Comparison of ENCODE assay signal across 8 mouse cellular contexts in genomic region chr14:31129326-31130235, GRCm38 (mm10). TPM values are rescaled to one million over a fixed set of nuclear protein-coding genes. Genes with fewer than 3 reads are reported as not detected.
A peak's percentile ranks its signal among the peaks of the same experiment; 100 is the strongest.
DNase-seq lines count a peak whose midpoint lies in the region; ATAC-seq and TF ChIP-seq lines count a peak whose summit lies in the region.

No protein-coding gene starts in this region.

- no peak for TF ChIP-seq CTCF in cortical plate, adult 2 months (IDR thresholded peaks at IDR 0.05; ENCODE audit: extremely low read depth, insufficient read depth, low read length)

- WGBS in kidney, embryonic 16.5 days = 66% methylated on average over 15 of the region's 15 CpGs
- WGBS in hindbrain, embryonic 11.5 days = 70% methylated on average over 15 of the region's 15 CpGs
- 70% methylated on average over 15 of the region's 15 CpGs for WGBS in midbrain, embryonic 11.5 days

- no peaks in the 10 kb centered on the region for H3K9me3 ChIP-seq in kidney, embryonic 16.5 days (ENCODE audit: low read length)
- H3K9me3 ChIP-seq in hindbrain, embryonic 11.5 days (ENCODE audit: control insufficient read depth, low read length) = no peaks in the 10 kb centered on the region
- no peaks in the 10 kb centered on the region for H3K9me3 ChIP-seq in midbrain, embryonic 11.5 days (ENCODE audit: control insufficient read depth, low read length)

- TF ChIP-seq POLR2A in cortical plate, adult 2 months (IDR thresholded peaks at IDR 0.05; ENCODE audit: extremely low read depth, insufficient read depth, low read length) = no peak

- H3K9ac ChIP-seq in kidney, embryonic 16.5 days (replicated peaks; ENCODE audit: low read length) = 0 out of 2 replicates have a peak overlapping the region, but pooled peaks have one; percentile 94
- no peak overlapping the region for H3K9ac ChIP-seq in hindbrain, embryonic 11.5 days (ENCODE audit: low read depth, low read length)
- H3K9ac ChIP-seq in midbrain, embryonic 11.5 days (ENCODE audit: low read length) = peak overlapping the region; percentile 97

- peak overlapping the region; percentile 95 for H3K27ac ChIP-seq in kidney, embryonic 16.5 days (ENCODE audit: low read length)
- H3K27ac ChIP-seq in cortical plate, adult 2 months (ENCODE audit: insufficient read depth, low read length) = no peak overlapping the region
- H3K27ac ChIP-seq in hindbrain, embryonic 11.5 days (ENCODE audit: low read depth, low read length) = peak overlapping the region; percentile 89
- H3K27ac ChIP-seq in midbrain, embryonic 11.5 days (ENCODE audit: low read depth, low read length) = peak overlapping the region; percentile 90

- intact Hi-C loops in left cerebral cortex, postnatal 4 days (cut with DNase I) = no loop called here

- H3K4me1 ChIP-seq in kidney, embryonic 16.5 days (ENCODE audit: insufficient read depth, low read length) = peaks cover 71% of the 10 kb centered on the region
- H3K4me1 ChIP-seq in cortical plate, adult 2 months (ENCODE audit: control insufficient read depth, insufficient read depth, low read length) = peaks cover 2% of the 10 kb centered on the region
- H3K4me1 ChIP-seq in hindbrain, embryonic 11.5 days (replicated peaks; ENCODE audit: control insufficient read depth, insufficient read depth, low read length) = peaks cover 9% of the 10 kb centered on the region; the same call in 1 of the 2 replicates
- peaks cover 30% of the 10 kb centered on the region for H3K4me1 ChIP-seq in midbrain, embryonic 11.5 days (ENCODE audit: control insufficient read depth, insufficient read depth, low read length)

- DNase-seq in kidney, postnatal 25 days = no peak
- no peak for DNase-seq in hindbrain, embryonic 11.5 days (ENCODE audit: low spot score)
- DNase-seq in midbrain, embryonic 11.5 days (ENCODE audit: low spot score, missing footprints) = no peak
- no peak for DNase-seq in layer of hippocampus, adult 8-10 months (ENCODE audit: low spot score in 2 of 2)
- DNase-seq in left cerebral cortex, postnatal 4 days = no peak
- no peak for DNase-seq in embryo, embryonic 11 days

- peak overlapping the region; percentile 88 for H3K4me3 ChIP-seq in kidney, embryonic 16.5 days (ENCODE audit: low read length)
- H3K4me3 ChIP-seq in cortical plate, adult 2 months (ENCODE audit: insufficient read depth, low read length) = peak overlapping the region; percentile 90
- H3K4me3 ChIP-seq in hindbrain, embryonic 11.5 days (ENCODE audit: low read depth, low read length) = peak overlapping the region; percentile 86; the same call in 1 of the 2 replicates
- peak overlapping the region; percentile 4; the same call in 1 of the 2 replicates for H3K4me3 ChIP-seq in midbrain, embryonic 11.5 days (ENCODE audit: low read depth, low read length)

- no peak for ATAC-seq in kidney, embryonic 16.5 days (ENCODE audit: low FRiP score, low TSS enrichment)
- no peak for ATAC-seq in hindbrain, embryonic 11.5 days (ENCODE audit: low FRiP score)
- ATAC-seq in midbrain, embryonic 11.5 days (ENCODE audit: low FRiP score) = no peak

- peak overlapping the region; percentile 91 for H3K4me2 ChIP-seq in kidney, embryonic 16.5 days (replicated peaks; ENCODE audit: low read depth, low read length)
- H3K4me2 ChIP-seq in hindbrain, embryonic 11.5 days (replicated peaks; ENCODE audit: low read depth, low read length) = no peak overlapping the region; the same call in 1 of the 2 replicates
- peak overlapping the region; percentile 85 for H3K4me2 ChIP-seq in midbrain, embryonic 11.5 days

- 0 out of 2 replicates have a peak, but pooled peaks cover under 1% of the 10 kb centered on the region for H3K36me3 ChIP-seq in kidney, embryonic 16.5 days (ENCODE audit: insufficient read depth, low read length)
- H3K36me3 ChIP-seq in hindbrain, embryonic 11.5 days (ENCODE audit: control insufficient read depth, insufficient read depth, low read length) = no peaks in the 10 kb centered on the region
- H3K36me3 ChIP-seq in midbrain, embryonic 11.5 days (ENCODE audit: control insufficient read depth, insufficient read depth, low read length) = no peaks in the 10 kb centered on the region; the same call in 1 of the 2 replicates

- H3K27me3 ChIP-seq in kidney, embryonic 16.5 days (ENCODE audit: insufficient read depth, low read length) = no peaks in the 10 kb centered on the region
- no peaks in the 10 kb centered on the region for H3K27me3 ChIP-seq in hindbrain, embryonic 11.5 days (ENCODE audit: control insufficient read depth, insufficient read depth, low read length)
- H3K27me3 ChIP-seq in midbrain, embryonic 11.5 days (ENCODE audit: control insufficient read depth, insufficient read depth, low read length) = no peaks in the 10 kb centered on the region

RNA-seq across cellular contexts. Expression of gene Smim4, which starts 0.8 kb away (rescaled TPM):
- 105 and 109 TPM in 2 replicates for polyA plus RNA-seq in kidney, embryonic 16.5 days (2015; fragmentation: Nextera tagmentation; extraction: Ambion mirVana)
- 26.7 and 28.4 TPM in 2 replicates for polyA plus RNA-seq in cortical plate, adult 2 months (2012; rRNA removed)
- 58.7 and 65.0 TPM in 2 replicates for polyA plus RNA-seq in hindbrain, embryonic 11.5 days (2014; fragmentation: Nextera tagmentation; extraction: Ambion mirVana)
- 54.7 and 56.2 TPM in 2 replicates for polyA plus RNA-seq in midbrain, embryonic 11.5 days (2014; fragmentation: Nextera tagmentation; extraction: Ambion mirVana)
- 10 to 100 TPM; 19.5 to 43.1 (median 26.7) TPM for total RNA-seq in layer of hippocampus, adult 8-10 months (2022)
- 10 to 100 TPM; 24.8 to 25.7 TPM for total RNA-seq in left cerebral cortex, postnatal 4 days (2021)

RNA-seq across cellular contexts. Expression of gene Nt5dc2, which starts 1.3 kb away (rescaled TPM):
- 350 and 354 TPM in 2 replicates for polyA plus RNA-seq in kidney, embryonic 16.5 days (2015; fragmentation: Nextera tagmentation; extraction: Ambion mirVana)
- polyA plus RNA-seq in cortical plate, adult 2 months (2012; rRNA removed) = 12.8 and 13.0 TPM in 2 replicates
- polyA plus RNA-seq in hindbrain, embryonic 11.5 days (2014; fragmentation: Nextera tagmentation; extraction: Ambion mirVana) = 458 and 483 TPM in 2 replicates
- 457 and 520 TPM in 2 replicates for polyA plus RNA-seq in midbrain, embryonic 11.5 days (2014; fragmentation: Nextera tagmentation; extraction: Ambion mirVana)
- 1 to 10 TPM; 5.9 to 8.8 (median 7.8) TPM for total RNA-seq in layer of hippocampus, adult 8-10 months (2022)
- 10 to 100 TPM; 16.9 to 19.4 TPM for total RNA-seq in left cerebral cortex, postnatal 4 days (2021)

RNA-seq across cellular contexts. Expression of gene Stab1, which starts 38.9 kb away (rescaled TPM):
- 35.2 and 39.8 TPM in 2 replicates for polyA plus RNA-seq in kidney, embryonic 16.5 days (2015; fragmentation: Nextera tagmentation; extraction: Ambion mirVana)
- polyA plus RNA-seq in cortical plate, adult 2 months (2012; rRNA removed) = 17.0 and 17.6 TPM in 2 replicates
- 23.5 and 25.5 TPM in 2 replicates for polyA plus RNA-seq in hindbrain, embryonic 11.5 days (2014; fragmentation: Nextera tagmentation; extraction: Ambion mirVana)
- 28.6 and 28.7 TPM in 2 replicates for polyA plus RNA-seq in midbrain, embryonic 11.5 days (2014; fragmentation: Nextera tagmentation; extraction: Ambion mirVana)
- 10 to 100 TPM; 17.6 to 27.0 (median 25.1) TPM for total RNA-seq in layer of hippocampus, adult 8-10 months (2022)
- total RNA-seq in left cerebral cortex, postnatal 4 days (2021) = 10 to 100 TPM; 23.9 to 30.5 TPM

Comparison
In these comparisons a context has a peak if more than half of its experiments do, and no peak if none do; other contexts are left out.
1. H3K4me3 ChIP-seq: peak in every context shown above with its lines; median percentile 90 in cortical plate, adult 2 months; 88 in kidney, embryonic 16.5 days; 86 in hindbrain, embryonic 11.5 days; 4 in midbrain, embryonic 11.5 days.
2. RNA of gene Nt5dc2, which starts 1.3 kb away (polyA plus RNA-seq): 457 to 520 TPM in midbrain, embryonic 11.5 days, 458 to 483 TPM in hindbrain, embryonic 11.5 days and 350 to 354 TPM in kidney, embryonic 16.5 days; 12.8 to 13.0 TPM in cortical plate, adult 2 months; every median in the first group is over 10 times any median in the second.